Mouse (Mus musculus) forebrain, postnatal 0 days (tissue): Measurements from ENCODE around the gene Depdc1b. TPM values are rescaled to one million over a fixed set of nuclear protein-coding genes. Genes with fewer than 3 reads are reported as not detected.

Experiments
- ATAC-seq: fragments of 200-750 bp; cut with Nextera tagmentation; 2 replicates; pipeline ENCODE4 v1.8.0; 2017; ENCODE audit warnings: mild to moderate bottlenecking, moderate library complexity
- DNase-seq: peaks from one replicate; pipeline ENCODE4 v3.0.0-alpha.2; 2015
- H3K27ac ChIP-seq: fragments of 300-500 bp; sonication (generic); 2 replicates; pipeline ENCODE4 v1.5.1; 2014; ENCODE audit warnings: low read depth, mild to moderate bottlenecking, antibody characterized with exemption, low read length, moderate library complexity, mixed read lengths
- H3K27me3 ChIP-seq: fragments of 300-500 bp; sonication (generic); 2 replicates; pipeline ENCODE4 v1.6.1; 2014; ENCODE audit warnings: mild to moderate bottlenecking, low read length, mixed read lengths; ENCODE audit not compliant: insufficient read depth
- H3K36me3 ChIP-seq: fragments of 300-500 bp; sonication (generic); 2 replicates; pipeline ENCODE4 v1.6.1; 2014; ENCODE audit warnings: mild to moderate bottlenecking, moderate library complexity; ENCODE audit not compliant: insufficient read depth
- H3K4me1 ChIP-seq: fragments of 300-500 bp; sonication (generic); 2 replicates; pipeline ENCODE4 v1.6.1; 2014; ENCODE audit warnings: antibody characterized with exemption; ENCODE audit not compliant: insufficient read depth
- H3K4me2 ChIP-seq: fragments of 300-500 bp; sonication (generic); 2 replicates; pipeline ENCODE4 v1.6.1; 2014; ENCODE audit warnings: low read depth, mild to moderate bottlenecking, moderate library complexity
- H3K4me3 ChIP-seq: fragments of 300-500 bp; sonication (generic); 2 replicates; pipeline ENCODE4 v1.5.1; 2014; ENCODE audit warnings: low read depth, low read length, mixed read lengths
- H3K9ac ChIP-seq: fragments of 300-500 bp; sonication (generic); 2 replicates; pipeline ENCODE4 v1.6.1; 2014; ENCODE audit warnings: mild to moderate bottlenecking
- H3K9me3 ChIP-seq: fragments of 300-500 bp; sonication (generic); 2 replicates; pipeline ENCODE4 v1.6.1; 2016; ENCODE audit warnings: low read length
- CTCF ChIP-seq: sonication (generic); IDR thresholded peaks from 2 replicates; pipeline ENCODE4 v1.5.1; 2016; ENCODE audit warnings: antibody characterized with exemption, control low read depth, low read depth
- WGBS: fragments of 180-500 bp; shearing (Covaris S2); extraction: QIAGEN DNeasy Blood & Tissue Kit; methylation state at CpG from one replicate; pipeline ENCODE4 v1.1.7; 2014; 5-methylcytosine and 5-hydroxymethylcytosine counted together
- polyA plus RNA-seq: library from polyadenylated mRNA; unstranded; fragments of >200 nt; fragmentation: Nextera tagmentation; extraction: Ambion mirVana; gene quantifications from 2 replicates; pipeline ENCODE4 v1.2.1, GENCODE M21; 2015
- total RNA-seq: library from RNA; depleted of rRNA; stranded (reverse); fragments of >200 nt; gene quantifications from 2 replicates; pipeline ENCODE4 v1.2.3, GENCODE M21; 2014

The Depdc1b gene
- total and polyA plus RNA-seq, 2 experiments from 2014 or later = 0.51 to 1.8 TPM

- H3K4me3 ChIP-seq = no peak overlapping the region
- no peak overlapping the region for H3K27ac ChIP-seq
- no peaks in the 10 kb centered on the region for H3K27me3 ChIP-seq
- no peak overlapping the region for H3K4me2 ChIP-seq
- no peak overlapping the region for H3K9ac ChIP-seq
- TF ChIP-seq CTCF = no peak
- H3K4me1 ChIP-seq = no peaks in the 10 kb centered on the region
- 89% methylated on average over 1 of the region's 1 CpGs for whole genome bisulfite sequencing
- DNase-seq (no peak), ATAC-seq (no peak)
- H3K9me3 ChIP-seq = no peaks in the 10 kb centered on the region
- no peaks in the 10 kb centered on the region for H3K36me3 ChIP-seq
Observed at GRCm38 (mm10) chr13:108373231-108373630, 57.1 kb downstream of the Depdc1b start.

GRCm38 (mm10) chr13:108376637-108377036 lies 60.5 kb downstream of the Depdc1b start:
- no peaks in the 10 kb centered on the region for H3K4me1 ChIP-seq
- WGBS = 51% methylated on average over 2 of the region's 2 CpGs
- no peak for DNase-seq
- H3K4me3 ChIP-seq = no peak overlapping the region
- no peak overlapping the region for H3K27ac ChIP-seq
- H3K36me3 ChIP-seq = no peaks in the 10 kb centered on the region
- no peak overlapping the region for H3K4me2 ChIP-seq
- no peak overlapping the region for H3K9ac ChIP-seq
- H3K27me3 ChIP-seq = no peaks in the 10 kb centered on the region
- TF ChIP-seq CTCF = no peak
- H3K9me3 ChIP-seq = no peaks in the 10 kb centered on the region
- ATAC-seq = no peak

GRCm38 (mm10) chr13:108381161-108381560 lies 65.0 kb downstream of the Depdc1b start:
- TF ChIP-seq CTCF = no peak
- no peaks in the 10 kb centered on the region for H3K9me3 ChIP-seq
- no peak for DNase-seq
- H3K36me3 ChIP-seq = no peaks in the 10 kb centered on the region
- no peaks in the 10 kb centered on the region for H3K27me3 ChIP-seq
- no peak overlapping the region for H3K4me3 ChIP-seq
- 89% methylated on average over 3 of the region's 3 CpGs for WGBS
- no peak overlapping the region for H3K9ac ChIP-seq
- no peak for ATAC-seq
- no peaks in the 10 kb centered on the region for H3K4me1 ChIP-seq
- H3K4me2 ChIP-seq = no peak overlapping the region
- H3K27ac ChIP-seq = no peak overlapping the region

- Histone ChIP-seq H3K4me3 (no peak overlapping the region), H3K27ac (no peak overlapping the region), H3K9me3 (no peaks in the 10 kb centered on the region), H3K27me3 (no peaks in the 10 kb centered on the region), H3K9ac (no peak overlapping the region), H3K4me1 (no peaks in the 10 kb centered on the region), H3K36me3 (no peaks in the 10 kb centered on the region), H3K4me2 (no peak overlapping the region)
- WGBS = 78% methylated on average over 6 of the region's 6 CpGs
- no peak for TF ChIP-seq CTCF
- DNase-seq (no peak), ATAC-seq (no peak)
Observed at GRCm38 (mm10) chr13:108383051-108383450, 66.9 kb downstream of the Depdc1b start.

- DNase-seq = no peak
- TF ChIP-seq CTCF = no peak
- no peaks in the 10 kb centered on the region for H3K36me3 ChIP-seq
- H3K4me2 ChIP-seq = no peak overlapping the region
- H3K4me1 ChIP-seq = no peaks in the 10 kb centered on the region
- H3K9me3 ChIP-seq = no peaks in the 10 kb centered on the region
- no peak overlapping the region for H3K9ac ChIP-seq
- ATAC-seq = no peak
- no peak overlapping the region for H3K27ac ChIP-seq
- no peaks in the 10 kb centered on the region for H3K27me3 ChIP-seq
- 92% methylated on average over 9 of the region's 9 CpGs for WGBS
- H3K4me3 ChIP-seq = no peak overlapping the region
Observed at GRCm38 (mm10) chr13:108386058-108386457, 69.9 kb downstream of the Depdc1b start.

- ATAC-seq (peak; percentile 67), DNase-seq (peak; percentile 60)
- no peak overlapping the region for H3K4me2 ChIP-seq
- no peaks in the 10 kb centered on the region for H3K27me3 ChIP-seq
- H3K36me3 ChIP-seq = no peaks in the 10 kb centered on the region
- no peak overlapping the region for H3K9ac ChIP-seq
- no peaks in the 10 kb centered on the region for H3K9me3 ChIP-seq
- H3K4me1 ChIP-seq = no peaks in the 10 kb centered on the region
- peak; percentile 77 for TF ChIP-seq CTCF
- no peak overlapping the region for H3K27ac ChIP-seq
- H3K4me3 ChIP-seq = no peak overlapping the region
- 15% methylated on average over 1 of the region's 1 CpGs for WGBS
Observed at GRCm38 (mm10) chr13:108390565-108390964, 74.4 kb downstream of the Depdc1b start.

- Histone ChIP-seq H3K27me3 (no peaks in the 10 kb centered on the region), H3K9me3 (no peaks in the 10 kb centered on the region), H3K9ac (no peak overlapping the region), H3K36me3 (no peaks in the 10 kb centered on the region), H3K4me1 (no peaks in the 10 kb centered on the region), H3K4me3 (no peak overlapping the region), H3K4me2 (no peak overlapping the region), H3K27ac (no peak overlapping the region)
- DNase-seq (no peak), ATAC-seq (no peak)
- WGBS = 97% methylated on average over 5 of the region's 5 CpGs
- no peak for TF ChIP-seq CTCF
Observed at GRCm38 (mm10) chr13:108403197-108403596, 87.1 kb downstream of the Depdc1b start.

- ATAC-seq = no peak
- WGBS = 84% methylated on average over 4 of the region's 4 CpGs
- no peak for TF ChIP-seq CTCF
Observed at GRCm38 (mm10) chr13:108404372-108404771, 88.2 kb downstream of the Depdc1b start.

More at GRCm38 (mm10) chr13:108404372-108404771, 88.2 kb downstream of the Depdc1b start:
- no peak overlapping the region for H3K27ac ChIP-seq
- H3K4me3 ChIP-seq = no peak overlapping the region
- H3K36me3 ChIP-seq = no peaks in the 10 kb centered on the region
- no peaks in the 10 kb centered on the region for H3K27me3 ChIP-seq
- no peak overlapping the region for H3K4me2 ChIP-seq
- no peak overlapping the region for H3K9ac ChIP-seq
- H3K4me1 ChIP-seq = no peaks in the 10 kb centered on the region
- no peak for DNase-seq
- H3K9me3 ChIP-seq = no peaks in the 10 kb centered on the region
